Mouse (Mus musculus): Measurements from ENCODE around the gene Eif3i. TPM values are rescaled to one million over a fixed set of nuclear protein-coding genes. Genes with fewer than 3 reads are reported as not detected.
"Not testable (repeated sequence)": the region's sequence is repeated elsewhere in the genome, so short reads cannot be mapped to it uniquely, and the experiment has no call there.

Eif3i gene
- polyA plus RNA-seq, 1 experiment: 297 TPM

DNA sequence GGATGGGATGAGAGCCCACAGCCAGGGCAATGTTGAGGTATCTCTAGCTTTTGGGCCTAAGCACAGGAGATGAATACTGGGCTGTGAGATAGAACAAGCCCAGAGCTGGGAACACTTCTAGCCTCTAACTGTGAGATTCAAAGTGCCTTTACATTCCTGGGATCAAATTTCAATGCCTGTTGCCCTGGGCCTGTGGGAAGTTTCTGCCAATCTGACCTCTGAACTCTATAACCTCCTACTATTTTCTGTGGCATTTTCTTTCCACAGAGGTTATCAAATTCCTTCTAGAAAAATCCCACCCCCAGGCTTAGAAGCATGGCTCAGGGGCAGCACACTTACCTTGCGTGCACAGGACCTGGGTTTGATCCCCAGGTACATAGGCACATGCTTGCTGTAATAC is 50.2 kb downstream of the Eif3i start:
- no peak for DNase-seq (ENCODE audit: low read depth)
- no peak for TF ChIP-seq CTCF (IDR thresholded peaks at IDR 0.05; ENCODE audit: borderline replicate concordance, extremely low read depth, insufficient read depth, insufficient read length)
- no peak for TF ChIP-seq POLR2A (IDR thresholded peaks at IDR 0.05; ENCODE audit: borderline replicate concordance, extremely low read depth, insufficient read depth, insufficient read length, poor library complexity, severe bottlenecking)

DNA sequence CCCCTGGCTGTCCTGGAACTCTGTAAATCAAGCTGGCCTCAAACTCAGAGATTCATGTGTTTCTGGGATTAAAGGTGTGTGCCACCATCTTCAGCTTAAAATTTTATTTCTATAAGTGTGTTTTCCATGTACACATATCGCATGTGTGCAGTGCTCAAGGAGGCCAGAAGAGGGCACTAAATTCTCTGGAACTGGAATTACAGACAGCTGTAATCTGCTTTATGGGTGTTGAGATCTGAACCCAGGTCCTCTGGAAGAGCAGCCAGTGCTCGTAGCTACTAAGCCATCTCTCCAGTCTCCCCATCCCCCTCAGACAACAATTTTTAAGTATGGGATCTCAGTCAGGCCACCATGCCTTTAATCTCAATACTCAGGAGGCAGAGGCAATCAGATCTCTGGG is 51.1 kb downstream of the Eif3i start:
- TF ChIP-seq CTCF (IDR thresholded peaks at IDR 0.05; ENCODE audit: borderline replicate concordance, extremely low read depth, insufficient read depth, insufficient read length) (peak; percentile 31; the same call in 1 of the 2 replicates), POLR2A (IDR thresholded peaks at IDR 0.05; ENCODE audit: borderline replicate concordance, extremely low read depth, insufficient read depth, insufficient read length, poor library complexity, severe bottlenecking) (no peak)
- no peak for DNase-seq (ENCODE audit: low read depth)

- not testable (repeated sequence) for DNase-seq (ENCODE audit: low read depth)
Measured at GRCm38 (mm10) chr4:129547631-129548030, 52.8 kb downstream of the Eif3i start.

- TF ChIP-seq POLR2A (IDR thresholded peaks at IDR 0.05; ENCODE audit: borderline replicate concordance, extremely low read depth, insufficient read depth, insufficient read length, poor library complexity, severe bottlenecking): no peak
- no peak for TF ChIP-seq CTCF (IDR thresholded peaks at IDR 0.05; ENCODE audit: borderline replicate concordance, extremely low read depth, insufficient read depth, insufficient read length)
- DNase-seq (ENCODE audit: low read depth): no peak
Measured at GRCm38 (mm10) chr4:129544106-129544505, 56.3 kb downstream of the Eif3i start.

- TF ChIP-seq POLR2A (IDR thresholded peaks at IDR 0.05; ENCODE audit: borderline replicate concordance, extremely low read depth, insufficient read depth, insufficient read length, poor library complexity, severe bottlenecking): 0 out of 2 replicates have a peak, but pooled peaks have one; percentile 26
- no peak for TF ChIP-seq CTCF (IDR thresholded peaks at IDR 0.05; ENCODE audit: borderline replicate concordance, extremely low read depth, insufficient read depth, insufficient read length)
- peak; percentile 99 for DNase-seq (ENCODE audit: low read depth)
Measured at GRCm38 (mm10) chr4:129542592-129543141, 57.8 kb downstream of the Eif3i start, which contains the start of gene Hdac1. Gene Hdac1, minus strand, starts transcription at chr4:129542713.

Other genes with a start within 250 kb of the Eif3i start
- 19.5 and 23.1 TPM in 2 replicates for gene Zbtb8a, start 222.5 kb downstream of the Eif3i start, polyA plus RNA-seq (2012; rRNA removed)
- 5.6 and 10.2 TPM in 2 replicates for gene Zbtb8b, start 159.8 kb downstream of the Eif3i start, polyA plus RNA-seq (2012; rRNA removed)
- gene Bsdc1, start 139.1 kb downstream of the Eif3i start, polyA plus RNA-seq (2012; rRNA removed): 17.5 and 29.2 TPM in 2 replicates
- gene Tssk3, start 109.6 kb downstream of the Eif3i start, polyA plus RNA-seq (2012; rRNA removed): 0.14 and 0.18 TPM in 2 replicates
- gene Fam229a, start 109.5 kb downstream of the Eif3i start, polyA plus RNA-seq (2012; rRNA removed): 0.18 and 0.26 TPM in 2 replicates
- 1,642 and 1,750 TPM in 2 replicates for gene Marcksl1, start 87.1 kb downstream of the Eif3i start, polyA plus RNA-seq (2012; rRNA removed)
- gene Hdac1, start 57.9 kb downstream of the Eif3i start, polyA plus RNA-seq (2012; rRNA removed): 110 and 142 TPM in 2 replicates
- gene Lck, start 27.0 kb downstream of the Eif3i start, polyA plus RNA-seq (2012; rRNA removed): 9.0 and 9.9 TPM in 2 replicates
- 0.63 and 0.82 TPM in 2 replicates for gene Fam167b, start 22.1 kb downstream of the Eif3i start, polyA plus RNA-seq (2012; rRNA removed)
- gene Tmem234, start within 50 bp of the Eif3i start, polyA plus RNA-seq (2012; rRNA removed): 156 and 169 TPM in 2 replicates
- 4.5 and 7.4 TPM in 2 replicates for gene Dcdc2b, start 13.6 kb upstream of the Eif3i start, polyA plus RNA-seq (2012; rRNA removed)
- 32.3 and 38.9 TPM in 2 replicates for gene Iqcc, start 18.5 kb upstream of the Eif3i start, polyA plus RNA-seq (2012; rRNA removed)
- 108 and 116 TPM in 2 replicates for gene Ccdc28b, start 23.3 kb upstream of the Eif3i start, polyA plus RNA-seq (2012; rRNA removed)
- gene Txlna, start 40.4 kb upstream of the Eif3i start, polyA plus RNA-seq (2012; rRNA removed): 55.6 and 57.8 TPM in 2 replicates
- 39.8 and 41.7 TPM in 2 replicates for gene Kpna6, start 72.1 kb upstream of the Eif3i start, polyA plus RNA-seq (2012; rRNA removed)
- 63.6 and 81.2 TPM in 2 replicates for gene Tmem39b, start 96.2 kb upstream of the Eif3i start, polyA plus RNA-seq (2012; rRNA removed)
- gene Khdrbs1, start 141.7 kb upstream of the Eif3i start, polyA plus RNA-seq (2012; rRNA removed): 68.2 and 117 TPM in 2 replicates
- 89.6 and 106 TPM in 2 replicates for gene Ptp4a2, start 210.6 kb upstream of the Eif3i start, polyA plus RNA-seq (2012; rRNA removed)

Data from brain, embryonic 14.5 days (tissue).